ENCODE assay signal across 9 mouse cellular contexts in the genomic region with DNA sequence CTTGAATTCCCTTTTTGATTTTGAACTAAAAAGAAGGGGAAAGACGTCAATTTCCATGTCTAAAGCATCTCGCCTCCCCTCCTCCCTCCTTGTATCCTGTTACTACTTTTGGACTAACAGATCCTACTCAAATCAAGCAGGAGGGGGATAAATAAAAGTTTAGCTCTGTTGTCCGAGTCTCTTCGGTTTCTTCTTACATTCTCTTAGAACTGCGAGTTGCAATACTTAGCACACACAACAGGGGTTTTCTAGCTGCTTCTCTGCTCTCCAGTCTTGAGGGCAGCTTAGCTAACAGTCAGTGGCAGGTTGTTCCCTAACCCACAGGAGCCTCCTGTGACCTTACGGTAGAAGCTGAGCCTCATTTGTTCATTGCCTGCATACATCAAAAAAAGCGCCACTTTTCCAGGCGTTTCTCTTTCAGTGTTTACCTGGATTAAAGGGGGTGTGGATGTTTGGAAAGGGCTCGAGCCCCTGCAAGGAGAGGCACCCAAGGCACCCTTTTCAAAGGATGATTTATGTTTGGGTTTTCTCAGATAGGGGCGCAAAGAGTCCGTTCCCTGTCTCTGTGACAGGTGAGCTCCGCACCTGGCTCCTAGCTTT.
DNase-seq lines count a peak whose midpoint lies in the region; ATAC-seq lines count a peak whose summit lies in the region.
"Had no signal": no experiment of that assay in that cellular context is flagged by ENCODE, and none has a peak within 500 bp of the region (broad histone marks: within the 10 kb centered on the region; RNA-seq: fewer than 3 reads in every experiment).

No protein-coding gene starts in this region.

- peaks cover 19% of the 10 kb centered on the region for H3K4me1 ChIP-seq in heart, embryonic 12.5 days (replicated peaks)
- H3K4me1 ChIP-seq in limb, embryonic 10.5 days = peaks cover 17% of the 10 kb centered on the region
- H3K4me1 ChIP-seq in midbrain, embryonic 15.5 days = peaks cover 18% of the 10 kb centered on the region

- H3K4me2 ChIP-seq in heart, embryonic 12.5 days = peak overlapping the region; percentile 68
- H3K4me2 ChIP-seq in midbrain, embryonic 15.5 days = peak overlapping the region; percentile 85

- ATAC-seq in frontal cortex, adult (ENCODE audit: low TSS enrichment) = peak; percentile 43
- ATAC-seq in heart, embryonic 12.5 days (ENCODE audit: insufficient number of reproducible peaks, low FRiP score) = no peak
- no peak for ATAC-seq in midbrain, embryonic 15.5 days (replicated peaks)

- H3K9ac ChIP-seq in heart, embryonic 12.5 days = peak overlapping the region; percentile 78
- peak overlapping the region; percentile 75; the same call in 1 of the 2 replicates for H3K9ac ChIP-seq in midbrain, embryonic 15.5 days

- WGBS in heart, embryonic 12.5 days = 11% methylated on average over 12 of the region's 12 CpGs
- 9% methylated on average over 12 of the region's 12 CpGs for WGBS in limb, embryonic 10.5 days
- 13% methylated on average over 12 of the region's 12 CpGs for WGBS in midbrain, embryonic 15.5 days

- H3K36me3 ChIP-seq in heart, embryonic 12.5 days = no peaks in the 10 kb centered on the region
- no peaks in the 10 kb centered on the region for H3K36me3 ChIP-seq in limb, embryonic 10.5 days
- H3K36me3 ChIP-seq in midbrain, embryonic 15.5 days (replicated peaks) = no peaks in the 10 kb centered on the region
- H3K36me3 ChIP-seq: G1E had no signal

- H3K4me3 ChIP-seq in heart, embryonic 12.5 days = peak overlapping the region; percentile 65
- H3K4me3 ChIP-seq in limb, embryonic 10.5 days = peak overlapping the region; percentile 63
- peak overlapping the region; percentile 69 for H3K4me3 ChIP-seq in midbrain, embryonic 15.5 days

- DNase-seq in frontal cortex, postnatal 14 days (ENCODE audit: low spot score in 2 of 2) = no peak
- peak; percentile 41 for DNase-seq in cerebellum, adult 9-10 months
- peak; percentile 35 for DNase-seq in limb, embryonic 10.5 days (ENCODE audit: low spot score)
- no peak for DNase-seq in yolk sac, embryonic 10.5 days (ENCODE audit: low spot score)
- DNase-seq in layer of hippocampus, postnatal 36 days = no peak

- no peaks in the 10 kb centered on the region for H3K9me3 ChIP-seq in heart, embryonic 12.5 days (replicated peaks)
- H3K9me3 ChIP-seq in limb, embryonic 10.5 days (replicated peaks) = no peaks in the 10 kb centered on the region
- no peaks in the 10 kb centered on the region for H3K9me3 ChIP-seq in midbrain, embryonic 15.5 days

- H3K27me3 ChIP-seq in heart, embryonic 12.5 days (replicated peaks) = peaks cover 7% of the 10 kb centered on the region; the same call in 1 of the 2 replicates
- peaks cover 50% of the 10 kb centered on the region for H3K27me3 ChIP-seq in limb, embryonic 10.5 days (ENCODE audit: low read depth, poor library complexity, severe bottlenecking)
- 0 out of 2 replicates have a peak, but pooled peaks cover 6% of the 10 kb centered on the region for H3K27me3 ChIP-seq in midbrain, embryonic 15.5 days (replicated peaks)

- peak overlapping the region; percentile 96 for H3K27ac ChIP-seq in heart, embryonic 12.5 days (ENCODE audit: poor library complexity, severe bottlenecking)
- peak overlapping the region; percentile 87 for H3K27ac ChIP-seq in limb, embryonic 10.5 days
- H3K27ac ChIP-seq in midbrain, embryonic 15.5 days = peak overlapping the region; percentile 90

Comparison
In these comparisons a context has a peak if more than half of its experiments do, and no peak if none do; other contexts are left out.
1. DNase-seq: peak in cerebellum, adult 9-10 months (single experiment) and limb, embryonic 10.5 days (single experiment); none in frontal cortex, postnatal 14 days (0 of 2), yolk sac, embryonic 10.5 days (single experiment) and layer of hippocampus, postnatal 36 days (0 of 2).
2. Peak in every context shown above with its lines, with median percentiles within 50 percentile points of each other: H3K27ac ChIP-seq and H3K4me3 ChIP-seq.